Mouse (Mus musculus): ENCODE measurements around the gene Gm20388. TPM values are rescaled to one million over a fixed set of nuclear protein-coding genes. Genes with fewer than 3 reads are reported as not detected.

The Gm20388 gene
- total RNA-seq, 2 experiments from 2014 or later: 18.5 to 23.8 TPM

DNA sequence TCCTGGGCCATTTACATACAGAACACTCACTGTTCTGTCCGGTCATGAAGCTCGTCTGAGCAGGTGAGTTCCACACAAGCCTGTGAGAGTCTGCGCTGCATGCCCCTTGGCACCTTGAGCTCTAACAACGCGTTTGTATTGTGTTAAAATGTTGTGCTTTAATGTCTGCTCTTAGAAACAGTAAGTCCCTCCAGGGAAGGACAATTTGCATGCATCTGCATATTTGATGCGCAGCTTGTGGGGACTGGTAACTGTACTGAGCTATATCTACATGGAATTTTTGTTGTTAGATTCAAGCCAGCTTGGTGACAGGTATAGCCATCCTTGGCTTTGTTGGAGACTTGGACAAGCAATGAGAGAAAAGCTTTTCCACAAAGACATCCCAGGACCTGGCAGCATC lies 4265.5 kb downstream of the Gm20388 start:
- no peak for ATAC-seq (replicated peaks; ENCODE audit: poor library complexity, severe bottlenecking)

DNA sequence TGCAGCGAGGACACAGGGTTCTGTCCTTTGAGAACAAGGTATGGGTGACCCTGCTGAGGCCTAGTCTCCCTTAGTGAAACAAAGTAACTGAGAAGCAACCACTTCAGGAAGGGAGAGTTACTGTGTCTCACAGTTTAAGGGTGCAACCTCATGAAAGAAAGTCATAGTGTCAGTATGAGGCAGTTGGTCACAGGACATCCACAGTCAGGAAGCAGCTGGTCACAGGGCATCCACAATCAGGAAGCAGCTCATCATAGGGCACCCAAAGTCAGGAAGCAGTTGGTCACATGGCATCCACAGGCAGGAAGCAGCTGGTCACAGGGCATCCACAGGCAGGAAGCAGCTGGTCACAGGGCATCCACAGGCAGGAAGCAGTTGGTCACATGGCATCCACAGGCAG lies 4266.5 kb downstream of the Gm20388 start:
- peak; percentile 65 for ATAC-seq (replicated peaks; ENCODE audit: poor library complexity, severe bottlenecking)

DNA sequence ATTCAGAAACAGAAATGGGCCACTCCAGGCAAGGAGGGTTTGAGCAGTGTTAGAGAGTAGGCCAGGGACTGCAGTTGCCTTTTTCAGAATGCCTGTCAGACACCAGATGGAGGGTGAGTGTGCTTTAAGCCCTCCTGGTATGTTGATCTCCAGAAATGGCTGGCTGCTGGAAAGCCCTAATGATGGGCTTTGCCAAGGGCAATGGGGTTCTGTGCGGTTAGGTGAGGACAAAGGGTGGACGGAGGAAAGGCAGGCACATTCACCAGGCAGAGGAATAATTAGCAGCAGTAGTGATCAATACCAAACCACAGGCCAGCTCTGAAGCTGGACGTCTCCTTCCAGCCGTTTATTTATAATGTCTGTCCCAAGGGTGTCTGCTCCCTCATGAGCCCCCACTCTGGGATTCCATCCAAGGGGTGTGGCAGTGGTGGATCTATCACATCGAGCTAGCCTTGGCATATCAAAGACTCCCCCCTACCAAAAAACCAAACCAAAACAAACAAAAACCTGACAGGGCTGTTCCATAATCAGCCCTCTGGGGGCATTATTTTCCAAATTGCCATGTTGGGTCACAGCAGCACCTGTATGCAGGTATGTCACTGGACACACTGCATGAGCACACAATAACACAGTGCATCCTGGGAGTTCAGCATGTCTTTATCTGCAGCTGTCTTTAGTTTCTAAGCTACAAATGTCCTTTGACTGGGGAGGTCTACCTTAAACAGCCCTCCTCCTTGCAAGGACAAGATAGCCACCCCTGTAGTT lies 4270.2 kb downstream of the Gm20388 start:
- no peak for ATAC-seq (replicated peaks; ENCODE audit: poor library complexity, severe bottlenecking)

DNA sequence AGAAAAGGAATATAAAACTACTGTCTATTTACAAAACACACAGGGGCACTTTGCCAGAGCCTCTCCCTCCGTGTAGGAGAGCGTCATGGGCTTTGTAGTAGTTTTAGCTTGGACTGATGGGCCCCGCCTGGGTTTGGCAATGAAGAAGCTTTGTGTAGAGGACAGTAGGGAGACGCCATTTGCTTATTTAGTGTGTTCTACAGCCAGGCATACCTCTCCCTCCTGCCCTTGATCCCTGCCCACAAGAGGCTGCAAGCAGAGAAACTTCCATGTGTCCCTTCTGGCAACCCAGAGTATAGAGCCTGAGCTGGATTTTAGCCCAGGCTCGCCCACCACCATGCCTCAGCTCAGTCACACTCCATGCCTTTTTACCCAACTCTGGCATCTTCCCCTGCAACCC lies 4271.1 kb downstream of the Gm20388 start:
- ATAC-seq (replicated peaks; ENCODE audit: poor library complexity, severe bottlenecking): no peak

DNA sequence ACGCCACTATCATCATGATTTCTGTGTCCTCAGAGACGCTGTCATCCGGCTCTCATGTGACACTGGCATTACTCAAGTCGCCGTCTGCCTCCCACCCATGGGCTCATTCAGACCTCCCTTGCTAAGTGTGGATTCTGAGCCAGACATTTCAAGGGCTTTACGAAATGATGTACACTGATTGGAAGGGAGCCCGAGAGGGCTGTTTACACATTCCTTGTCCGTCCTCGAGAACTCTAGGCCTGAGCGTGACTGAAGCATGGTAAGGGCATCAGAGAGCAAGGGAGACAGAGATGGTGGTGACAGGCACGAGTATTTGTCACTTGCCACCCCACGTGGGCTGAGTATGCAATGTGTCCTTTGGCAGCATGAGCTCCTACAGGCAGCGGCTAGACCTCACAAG lies 4271.6 kb downstream of the Gm20388 start:
- ATAC-seq (replicated peaks; ENCODE audit: poor library complexity, severe bottlenecking): no peak

DNA sequence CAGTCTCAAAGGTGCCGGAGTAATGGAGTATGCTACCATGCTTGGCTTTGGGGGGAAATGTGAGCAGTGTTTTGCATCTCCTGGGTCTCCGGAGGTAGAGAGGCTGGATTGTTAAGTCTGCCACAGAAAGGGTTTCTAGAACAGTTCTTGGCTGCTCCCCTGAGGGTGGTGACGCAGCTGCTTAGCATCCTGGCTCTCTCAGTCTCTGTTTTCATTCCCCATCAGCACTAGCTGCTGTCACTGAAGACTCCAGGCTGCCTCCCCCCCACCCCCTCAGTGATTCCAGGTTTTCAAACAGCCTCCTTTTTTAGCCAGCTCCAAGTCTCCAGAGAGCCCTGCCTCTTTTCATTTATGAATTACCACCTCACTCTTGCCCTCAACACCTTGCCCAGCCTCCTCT lies 4273.4 kb downstream of the Gm20388 start:
- ATAC-seq (replicated peaks; ENCODE audit: poor library complexity, severe bottlenecking): no peak

DNA sequence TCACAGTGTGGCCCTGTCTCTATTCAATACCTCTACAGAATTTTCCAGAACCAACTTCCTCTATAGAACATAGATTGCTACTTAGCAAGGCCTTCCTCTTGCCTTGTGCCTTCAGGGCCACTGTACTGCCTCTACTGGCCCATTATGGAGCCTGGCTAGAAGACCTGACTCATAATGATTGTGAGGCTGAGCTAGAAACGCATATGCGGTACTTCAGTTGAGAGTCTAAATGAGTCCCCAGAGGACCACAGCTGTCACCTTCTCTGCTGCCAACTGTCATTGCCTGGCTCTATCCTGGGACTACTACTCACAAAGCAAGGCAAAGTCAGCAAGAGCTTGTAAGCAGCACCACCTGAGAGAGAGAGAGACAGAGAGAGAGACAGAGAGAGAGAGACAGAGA lies 4273.9 kb downstream of the Gm20388 start:
- no peak for ATAC-seq (replicated peaks; ENCODE audit: poor library complexity, severe bottlenecking)

DNA sequence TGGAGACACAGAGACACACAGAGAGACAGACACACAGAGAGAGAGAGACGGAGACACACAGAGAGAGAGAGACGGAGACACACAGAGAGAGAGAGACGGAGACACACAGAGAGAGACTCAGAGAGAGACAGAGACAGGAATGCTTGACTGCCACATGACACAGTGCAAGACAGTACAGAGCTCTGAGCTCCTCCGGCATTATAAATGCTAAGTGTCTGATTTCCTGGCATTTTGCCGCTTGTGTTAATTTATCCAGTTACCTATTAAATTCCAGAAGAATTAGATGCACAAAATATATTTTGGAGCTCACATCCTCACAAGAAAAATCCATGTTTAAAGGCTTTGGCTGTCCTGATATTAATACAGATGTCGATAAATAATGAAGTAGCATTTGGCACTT lies 4274.4 kb downstream of the Gm20388 start:
- no peak for ATAC-seq (replicated peaks; ENCODE audit: poor library complexity, severe bottlenecking)

DNA sequence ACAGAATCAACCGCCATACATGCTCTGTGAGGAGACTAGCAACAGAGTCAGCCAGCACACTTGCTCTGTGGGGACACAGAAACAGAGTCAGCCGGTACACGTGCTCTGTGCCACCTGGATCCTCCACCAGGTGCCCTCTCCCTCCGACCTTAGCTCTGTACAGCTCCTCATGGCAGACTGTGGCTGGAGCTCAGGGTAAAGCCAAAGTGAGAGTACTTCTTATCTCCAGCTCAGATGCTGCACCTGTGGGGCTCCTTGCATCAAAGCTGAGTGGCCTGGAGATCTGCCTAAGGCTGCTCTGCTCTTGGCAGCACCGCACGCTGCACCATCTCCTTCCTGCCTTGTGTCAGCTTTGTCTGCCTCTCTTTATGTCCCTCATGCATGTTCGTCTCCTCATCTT lies 4279.7 kb downstream of the Gm20388 start:
- ATAC-seq (replicated peaks; ENCODE audit: poor library complexity, severe bottlenecking): no peak

DNA sequence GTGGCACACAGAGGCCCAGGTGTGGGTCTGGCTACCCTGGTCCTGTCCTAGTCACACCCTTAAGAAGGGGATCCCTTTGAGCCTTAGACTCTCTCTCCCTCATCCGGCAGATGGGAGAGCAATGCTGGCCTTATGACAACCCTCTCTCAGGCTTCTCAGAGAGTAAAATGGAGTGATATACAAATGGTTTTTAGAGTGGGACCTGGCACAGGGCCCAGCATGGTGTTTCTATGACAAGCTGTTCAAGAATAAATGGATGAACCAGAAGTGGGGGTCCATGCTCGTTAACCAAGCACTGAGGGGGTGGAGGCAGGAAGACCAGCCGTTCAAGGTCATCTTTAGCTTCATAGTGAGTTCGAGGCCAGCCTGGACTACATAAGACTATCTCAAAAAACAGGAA lies 4281.6 kb downstream of the Gm20388 start:
- no peak for ATAC-seq (replicated peaks; ENCODE audit: poor library complexity, severe bottlenecking)

DNA sequence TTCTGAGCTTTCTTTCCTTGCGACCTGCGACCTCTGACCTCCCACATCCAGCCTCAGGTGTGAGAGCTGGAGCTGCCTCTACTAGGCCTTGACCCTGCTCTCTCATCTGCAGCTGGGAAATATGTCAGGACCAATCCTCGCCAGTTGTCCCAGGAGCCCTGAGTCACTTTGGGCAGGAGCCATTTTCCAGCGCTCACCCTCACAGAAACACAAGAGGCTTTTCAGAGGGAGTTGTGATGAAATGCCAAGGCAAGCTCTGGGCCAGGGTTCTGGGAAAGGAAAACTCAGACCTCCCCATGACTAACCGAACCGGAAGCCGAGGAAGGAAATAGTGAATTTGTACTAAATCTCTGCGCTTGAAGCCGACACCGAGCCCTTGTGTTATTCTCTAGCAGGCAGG lies 4282.3 kb downstream of the Gm20388 start:
- no peak for ATAC-seq (replicated peaks; ENCODE audit: poor library complexity, severe bottlenecking)

DNA sequence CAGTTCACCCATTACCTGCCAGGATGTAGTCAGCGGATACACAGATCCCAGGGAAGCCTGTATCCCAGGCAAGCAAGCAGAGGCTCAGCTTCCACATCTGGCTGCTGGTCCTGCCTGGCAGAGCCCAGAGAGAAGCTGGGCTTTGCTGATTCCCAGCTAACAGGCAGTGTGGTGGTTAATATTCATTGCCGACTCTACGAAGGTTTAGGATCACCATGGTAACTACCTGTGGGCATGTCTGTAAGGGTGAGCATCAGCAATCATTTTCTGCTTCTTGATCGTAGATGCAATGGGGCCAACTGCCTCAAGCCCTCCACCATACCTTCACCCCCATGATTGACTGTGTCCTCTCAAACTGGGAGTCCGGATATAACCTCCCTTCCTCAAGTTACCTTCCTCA lies 4283.4 kb downstream of the Gm20388 start:
- no peak for ATAC-seq (replicated peaks; ENCODE audit: poor library complexity, severe bottlenecking)

DNA sequence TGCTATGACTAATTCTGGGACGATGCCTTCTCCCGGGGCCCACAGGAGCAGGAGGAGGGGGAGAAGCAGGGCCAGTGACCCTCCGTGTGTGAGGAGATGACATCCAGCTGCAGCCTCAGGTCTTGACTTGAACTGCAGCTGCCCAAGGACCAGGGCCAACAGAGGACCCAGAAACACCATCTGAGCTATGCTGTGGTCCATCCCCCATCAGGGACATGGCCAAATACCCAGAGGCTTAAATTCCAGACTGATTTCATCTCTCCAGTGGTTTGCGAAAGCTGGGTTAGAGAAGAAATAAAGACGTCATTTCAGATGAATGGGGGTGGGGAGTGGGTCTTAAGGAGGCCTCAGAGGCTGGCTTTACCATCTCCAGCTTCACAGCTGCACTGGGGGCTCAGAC lies 4285.6 kb downstream of the Gm20388 start:
- no peak for ATAC-seq (replicated peaks; ENCODE audit: poor library complexity, severe bottlenecking)

DNA sequence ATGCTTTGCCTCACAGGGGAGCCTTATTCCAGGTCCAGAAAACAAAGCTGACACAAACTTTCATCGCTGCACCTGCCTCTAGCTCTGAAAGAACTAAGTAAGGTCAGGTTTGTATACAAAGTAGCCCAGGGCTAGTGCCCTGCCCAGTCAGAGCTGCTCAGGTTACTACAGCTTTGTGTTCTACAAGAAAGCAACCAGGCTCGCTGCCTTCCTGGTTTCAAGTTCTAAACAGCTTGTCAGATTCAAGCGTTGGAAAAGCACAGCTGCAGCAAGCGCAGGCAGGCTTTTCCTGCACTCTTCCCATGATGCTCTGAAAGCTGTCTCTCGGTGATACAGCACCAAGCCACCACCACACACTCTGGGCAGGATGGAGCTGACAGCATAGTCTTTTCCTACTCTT lies 4286.2 kb downstream of the Gm20388 start:
- ATAC-seq (replicated peaks; ENCODE audit: poor library complexity, severe bottlenecking): no peak

DNA sequence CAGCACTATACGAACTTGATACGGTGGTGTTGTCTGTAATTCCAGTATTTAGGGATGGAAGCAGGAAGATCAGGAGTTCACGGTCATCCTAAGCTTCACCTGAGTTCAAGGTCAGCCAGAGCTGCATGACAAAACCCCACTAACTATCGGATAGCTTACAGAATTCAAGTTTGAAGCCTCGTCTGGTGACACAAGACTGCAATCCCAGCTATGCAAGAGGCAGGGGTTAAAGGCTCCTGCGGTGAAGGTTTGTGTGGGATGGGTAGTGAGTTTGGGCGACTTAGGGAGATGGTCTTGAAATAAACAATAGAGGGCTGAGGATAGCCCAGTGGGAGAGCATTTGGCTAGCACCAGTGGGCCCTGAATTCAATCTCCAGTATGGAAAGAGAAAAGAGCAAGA lies 4287.6 kb downstream of the Gm20388 start:
- ATAC-seq (replicated peaks; ENCODE audit: poor library complexity, severe bottlenecking): no peak

DNA sequence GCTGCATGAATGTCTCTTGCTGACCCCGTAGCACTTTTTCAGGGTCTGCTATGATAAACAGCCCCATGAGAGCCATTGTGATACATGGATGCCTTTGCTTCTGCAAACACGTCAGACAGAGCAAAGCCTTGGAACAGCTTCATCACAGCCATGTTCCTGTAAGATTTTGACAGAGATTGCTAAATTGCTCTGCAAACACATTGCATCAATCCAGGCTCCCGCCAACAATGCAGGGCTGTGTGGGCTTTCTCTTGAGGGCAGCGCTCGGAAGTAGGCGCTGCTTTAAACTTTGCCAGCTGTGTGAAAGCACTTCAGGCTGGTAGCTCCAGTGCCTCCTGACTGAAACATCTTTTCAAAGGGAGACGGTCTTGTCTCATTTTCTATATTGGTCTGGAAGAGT lies 4289.8 kb downstream of the Gm20388 start:
- peak; percentile 78 for ATAC-seq (replicated peaks; ENCODE audit: poor library complexity, severe bottlenecking)

DNA sequence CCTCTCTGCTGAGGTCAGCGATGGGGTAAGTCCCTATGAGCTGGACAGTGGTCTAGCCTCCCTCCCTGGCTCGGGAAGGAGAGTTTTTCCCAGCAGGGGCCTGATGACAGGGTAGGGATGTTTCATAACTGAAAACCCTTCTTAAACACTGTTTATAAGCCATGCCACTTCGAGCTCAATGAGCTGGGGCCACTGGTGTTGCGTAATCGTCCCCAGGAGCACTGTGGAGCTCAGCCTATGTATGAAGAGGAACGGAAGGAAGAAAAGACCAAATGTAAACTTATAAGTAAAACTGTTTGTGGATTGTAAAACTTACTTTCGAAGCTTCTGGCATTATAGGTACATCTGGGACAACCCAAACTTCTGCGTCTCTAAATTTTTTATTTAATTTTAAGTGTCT lies 4291.1 kb downstream of the Gm20388 start:
- peak; percentile 56 for ATAC-seq (replicated peaks; ENCODE audit: poor library complexity, severe bottlenecking)

DNA sequence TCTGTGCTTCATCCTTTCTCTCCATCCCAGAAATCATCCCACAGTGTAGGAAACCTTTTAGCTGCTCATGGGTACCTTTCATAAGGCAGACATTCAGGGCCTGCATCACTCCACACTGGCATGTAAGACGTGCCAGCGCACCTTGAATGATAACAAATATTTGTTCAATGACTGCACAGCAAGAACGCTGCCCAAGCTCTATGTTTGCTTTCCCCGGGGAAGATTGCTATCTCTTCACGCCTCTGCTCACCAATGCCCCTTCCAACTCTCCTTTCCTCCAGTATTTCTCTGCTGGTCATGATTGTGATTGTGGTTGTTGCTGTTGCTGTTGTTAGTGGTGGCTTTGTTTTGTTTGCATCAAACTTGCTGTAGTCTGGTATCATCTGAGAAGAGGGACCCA lies 4292.3 kb downstream of the Gm20388 start:
- no peak for ATAC-seq (replicated peaks; ENCODE audit: poor library complexity, severe bottlenecking)

DNA sequence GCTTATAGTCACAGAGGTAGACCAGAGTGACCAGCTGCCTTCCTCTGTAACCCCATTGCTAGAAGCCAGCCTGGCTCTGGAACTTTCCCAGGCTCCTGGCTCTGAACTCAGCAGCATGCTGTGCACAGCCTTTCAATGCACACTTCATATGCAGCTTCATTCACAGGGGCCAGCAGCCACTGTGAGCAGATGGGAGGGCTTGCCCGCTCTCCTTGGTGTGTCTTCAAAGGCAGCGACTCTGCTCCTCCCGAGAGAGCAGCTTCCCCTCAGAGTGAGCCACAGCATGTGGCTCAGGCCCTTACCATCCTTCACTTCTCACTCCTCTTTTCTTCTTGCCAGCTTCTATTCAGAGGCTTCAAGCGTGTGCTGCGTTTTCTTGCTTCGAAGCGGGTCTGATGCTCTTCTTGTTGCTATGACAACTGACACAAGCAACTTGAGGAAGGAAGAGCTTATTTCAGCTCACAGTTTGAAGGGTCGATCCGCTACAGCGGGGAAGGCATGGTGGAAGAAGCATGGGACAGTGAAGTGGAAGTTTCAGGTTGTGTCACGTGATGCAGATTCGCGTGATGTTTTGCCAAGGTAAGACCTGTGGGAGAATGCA lies 4293.5 kb downstream of the Gm20388 start:
- ATAC-seq (replicated peaks; ENCODE audit: poor library complexity, severe bottlenecking): no peak

DNA sequence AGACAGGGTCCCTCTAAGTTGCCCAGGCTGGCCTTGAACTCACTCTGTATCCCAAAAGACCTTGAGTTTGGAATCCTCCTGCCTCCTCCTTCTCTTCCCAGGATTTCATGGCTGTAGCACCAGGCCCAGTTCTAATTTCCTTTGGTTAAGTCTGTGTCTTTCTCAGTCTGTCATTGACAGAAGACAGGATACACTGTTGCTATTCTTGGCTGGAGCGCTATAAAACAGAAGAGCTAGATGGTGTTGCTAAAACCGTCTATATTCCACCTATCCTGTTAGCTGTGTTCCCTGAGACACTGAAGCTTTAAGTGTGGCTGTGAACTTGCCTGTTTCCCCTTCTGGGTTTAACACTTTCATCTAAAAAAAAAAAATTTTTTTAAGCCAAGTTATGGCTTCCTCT lies 4301.5 kb downstream of the Gm20388 start:
- ATAC-seq (replicated peaks; ENCODE audit: poor library complexity, severe bottlenecking): no peak

DNA sequence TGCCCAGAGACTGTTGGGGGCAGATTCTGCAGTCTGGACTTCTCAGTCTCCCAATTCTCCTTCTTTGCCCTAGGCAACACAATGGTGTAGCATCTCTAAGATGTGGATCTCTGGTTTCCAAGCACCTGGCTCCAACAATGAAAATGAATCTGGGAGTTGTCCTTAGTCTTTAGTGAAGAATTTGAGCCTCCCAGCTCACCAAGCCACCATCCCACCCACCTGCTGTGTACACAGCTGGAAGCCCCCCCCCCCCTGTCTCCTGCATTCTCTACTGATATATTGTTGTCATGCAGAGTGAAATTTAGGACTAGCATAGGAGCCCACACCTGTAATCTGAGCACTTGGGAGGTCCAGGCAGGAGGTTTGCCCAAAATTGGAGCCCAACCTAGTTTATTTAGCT lies 4306.3 kb downstream of the Gm20388 start:
- ATAC-seq (replicated peaks; ENCODE audit: poor library complexity, severe bottlenecking): no peak

DNA sequence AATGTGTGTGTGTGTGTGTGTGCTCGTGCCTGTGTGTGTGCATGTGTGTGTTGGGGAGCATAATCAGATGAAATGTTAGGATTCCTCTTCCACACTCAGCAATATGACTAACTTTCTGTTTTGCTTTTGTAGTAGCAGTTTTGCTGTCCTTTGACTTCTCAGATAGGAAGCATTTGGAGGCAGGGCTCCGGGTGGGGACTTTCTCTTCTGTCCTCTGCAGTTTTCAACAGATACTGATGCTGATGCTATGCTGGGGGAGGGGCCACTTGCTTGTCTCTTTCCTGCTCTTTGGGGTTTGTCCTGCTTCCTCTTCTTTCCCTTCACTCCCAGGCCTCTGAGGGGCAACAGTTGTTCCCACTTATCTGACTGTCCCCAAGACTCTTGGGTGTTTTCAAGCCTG lies 4319.2 kb downstream of the Gm20388 start:
- peak; percentile 35 for ATAC-seq (replicated peaks; ENCODE audit: poor library complexity, severe bottlenecking)
